Mouse (Mus musculus): ENCODE data around the gene Slc38a4. TPM values are rescaled to one million over a fixed set of nuclear protein-coding genes. Genes with fewer than 3 reads are reported as not detected.

The Slc38a4 gene
- polyA plus RNA-seq (2012; rRNA removed), result 3.7 and 5.4 TPM in 2 replicates

GRCm38 (mm10) chr15:97055794-97056193, at the start of gene Slc38a4:
Gene Slc38a4 (minus strand): TSS chr15:97055956.

Other genes with a start within 250 kb of the Slc38a4 start
- 30.9 and 46.5 TPM in 2 replicates for gene Pced1b, start 191.2 kb upstream of the Slc38a4 start, polyA plus RNA-seq (2012; rRNA removed)
- 1.9 and 3.3 TPM in 2 replicates for gene Amigo2, start 191.3 kb upstream of the Slc38a4 start, polyA plus RNA-seq (2012; rRNA removed)